Mouse (Mus musculus) hindbrain, embryonic 11.5 days (tissue): Measurements from ENCODE around the gene Kcng4. TPM values are rescaled to one million over a fixed set of nuclear protein-coding genes. Genes with fewer than 3 reads are reported as not detected.

Source experiments
- ATAC-seq: fragments of 200-750 bp; cut with Nextera tagmentation; 2 replicates; pipeline ENCODE4 v1.8.0; 2017; ENCODE audit warnings: mild to moderate bottlenecking, moderate TSS enrichment, moderate library complexity; ENCODE audit not compliant: low FRiP score
- DNase-seq: peaks from one replicate; pipeline ENCODE4 v3.0.0-alpha.2; 2015; ENCODE audit warnings: low spot score
- H3K27ac ChIP-seq: fragments of 300-500 bp; sonication (generic); 2 replicates; pipeline ENCODE4 v1.5.1; 2014; ENCODE audit warnings: mild to moderate bottlenecking, low read depth, low read length
- H3K27me3 ChIP-seq: fragments of 300-500 bp; sonication (generic); 2 replicates; pipeline ENCODE4 v1.6.1; 2014; ENCODE audit warnings: mild to moderate bottlenecking, low read length, moderate library complexity, mixed read lengths; ENCODE audit not compliant: control insufficient read depth, insufficient read depth
- H3K36me3 ChIP-seq: fragments of 300-500 bp; sonication (generic); 2 replicates; pipeline ENCODE4 v1.6.1; 2014; ENCODE audit warnings: mild to moderate bottlenecking, low read length, moderate library complexity, mixed read lengths; ENCODE audit not compliant: control insufficient read depth, insufficient read depth
- H3K4me1 ChIP-seq: fragments of 300-500 bp; sonication (generic); replicated peaks from 2 replicates; pipeline ENCODE4 v1.6.1; 2014; ENCODE audit warnings: low read length, mixed read lengths; ENCODE audit not compliant: control insufficient read depth, insufficient read depth
- H3K4me2 ChIP-seq: fragments of 300-500 bp; sonication (generic); replicated peaks from 2 replicates; pipeline ENCODE4 v1.6.1; 2014; ENCODE audit warnings: mild to moderate bottlenecking, low read depth, low read length
- H3K4me3 ChIP-seq: fragments of 300-500 bp; sonication (generic); 2 replicates; pipeline ENCODE4 v1.5.1; 2014; ENCODE audit warnings: low read depth, low read length
- H3K9ac ChIP-seq: fragments of 300-500 bp; sonication (generic); 2 replicates; pipeline ENCODE4 v1.6.1; 2014; ENCODE audit warnings: low read depth, low read length
- H3K9me3 ChIP-seq: fragments of 300-500 bp; sonication (generic); 2 replicates; pipeline ENCODE4 v1.6.1; 2016; ENCODE audit warnings: low read length; ENCODE audit not compliant: control insufficient read depth
- WGBS: fragments of 180-500 bp; shearing (Covaris S2); extraction: QIAGEN DNeasy Blood & Tissue Kit; methylation state at CpG from one replicate; pipeline ENCODE4 v1.1.7; 2014; 5-methylcytosine and 5-hydroxymethylcytosine counted together
- polyA plus RNA-seq: library from polyadenylated mRNA; unstranded; fragments of >200 nt; fragmentation: Nextera tagmentation; extraction: Ambion mirVana; gene quantifications from 2 replicates; pipeline ENCODE4 v1.2.1, GENCODE M21; 2014

The Kcng4 gene
- polyA plus RNA-seq, 1 experiment from 2014 or later, result not detected

DNA sequence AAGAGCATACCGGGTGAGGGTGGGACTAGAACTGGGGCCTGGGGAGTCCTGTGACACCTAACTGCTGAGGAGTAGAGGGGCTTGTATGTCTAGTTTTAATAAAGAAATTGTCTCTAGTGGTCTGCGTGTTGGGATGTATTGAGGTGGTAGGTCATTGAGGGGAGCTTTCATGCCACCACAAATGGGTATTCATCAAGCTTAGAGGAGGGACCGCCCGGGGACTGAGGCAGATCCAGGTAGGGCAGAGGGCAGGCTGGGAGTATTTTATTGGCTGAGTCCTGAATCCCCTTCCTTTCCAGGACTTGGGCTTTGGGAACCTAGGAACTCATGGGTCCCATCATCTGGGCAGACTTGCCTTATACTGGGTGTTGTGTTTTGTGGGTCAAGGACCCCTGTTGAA is 18.7 kb downstream of the Kcng4 start:
- no peaks in the 10 kb centered on the region; the same call in 1 of the 2 replicates for H3K27me3 ChIP-seq
- no peak for DNase-seq
- no peak overlapping the region for H3K4me3 ChIP-seq
- H3K9me3 ChIP-seq, result no peaks in the 10 kb centered on the region
- 93% methylated on average over 4 of the region's 4 CpGs for WGBS
- no peak overlapping the region for H3K4me2 ChIP-seq
- H3K4me1 ChIP-seq, result no peaks in the 10 kb centered on the region
- ATAC-seq, result no peak
- H3K27ac ChIP-seq, result no peak overlapping the region
- no peak overlapping the region for H3K9ac ChIP-seq
- H3K36me3 ChIP-seq, result no peaks in the 10 kb centered on the region

GRCm38 (mm10) chr8:119616358-119616757 is 19.1 kb downstream of the Kcng4 start:
- Histone ChIP-seq H3K4me3 (no peak overlapping the region), H3K36me3 (no peaks in the 10 kb centered on the region), H3K9ac (no peak overlapping the region), H3K4me1 (no peaks in the 10 kb centered on the region), H3K9me3 (no peaks in the 10 kb centered on the region), H3K27ac (no peak overlapping the region), H3K27me3 (no peaks in the 10 kb centered on the region; the same call in 1 of the 2 replicates), H3K4me2 (no peak overlapping the region)
- DNase-seq, result no peak
- WGBS, result 68% methylated on average over 7 of the region's 7 CpGs
- no peak for ATAC-seq

DNA sequence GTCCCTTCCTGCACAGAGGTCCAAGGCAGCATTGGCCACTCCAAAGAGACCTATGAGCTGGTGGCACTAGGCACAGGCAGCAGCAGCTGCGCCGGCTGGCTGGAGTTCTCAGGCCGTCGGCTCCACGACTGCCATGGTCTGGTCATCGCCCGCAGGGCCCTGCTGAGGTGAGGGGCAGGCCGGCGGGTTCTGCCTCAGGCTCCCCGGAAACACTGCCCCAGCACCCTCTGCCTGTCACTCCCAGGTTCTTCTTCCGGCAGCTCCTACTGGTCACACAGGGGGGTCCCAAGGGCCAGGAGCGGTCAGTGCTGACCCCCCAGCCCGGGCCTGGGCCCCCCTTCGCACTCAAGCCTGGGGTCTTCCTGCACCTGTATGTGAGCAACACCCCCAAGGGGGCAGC is 20.4 kb downstream of the Kcng4 start:
- Histone ChIP-seq H3K4me3 (no peak overlapping the region), H3K4me1 (no peaks in the 10 kb centered on the region), H3K9me3 (no peaks in the 10 kb centered on the region), H3K27me3 (no peaks in the 10 kb centered on the region; the same call in 1 of the 2 replicates), H3K27ac (no peak overlapping the region), H3K4me2 (no peak overlapping the region), H3K36me3 (no peaks in the 10 kb centered on the region), H3K9ac (no peak overlapping the region)
- 72% methylated on average over 14 of the region's 14 CpGs for WGBS
- no peak for ATAC-seq
- DNase-seq, result no peak

GRCm38 (mm10) chr8:119612471-119612870 is 23.0 kb downstream of the Kcng4 start, which contains the start of gene Adad2:
Adad2 (plus strand) TSS chr8:119612747.
- DNase-seq (no peak), ATAC-seq (no peak)
- Histone ChIP-seq H3K9ac (no peak within 1 kb of the TSS), H3K9me3 (no peaks in the 10 kb centered on the region), H3K4me2 (no peak within 1 kb of the TSS), H3K4me1 (no peaks in the 10 kb centered on the region), H3K36me3 (no peaks in the 10 kb centered on the region), H3K4me3 (no peak within 1 kb of the TSS), H3K27ac (no peak within 1 kb of the TSS), H3K27me3 (no peaks in the 10 kb centered on the region; the same call in 1 of the 2 replicates)
- 76% methylated on average over 26 of the region's 26 CpGs for WGBS

GRCm38 (mm10) chr8:119606224-119606623 is 29.3 kb downstream of the Kcng4 start:
- DNase-seq (no peak), ATAC-seq (no peak)
- WGBS, result 82% methylated on average over 2 of the region's 2 CpGs
- no peak overlapping the region for H3K4me2 ChIP-seq
- no peaks in the 10 kb centered on the region for H3K27me3 ChIP-seq
- no peaks in the 10 kb centered on the region; the same call in 1 of the 2 replicates for H3K4me1 ChIP-seq
- no peak overlapping the region for H3K4me3 ChIP-seq
- no peak overlapping the region for H3K9ac ChIP-seq
- H3K27ac ChIP-seq, result no peak overlapping the region
- H3K9me3 ChIP-seq, result no peaks in the 10 kb centered on the region
- 0 out of 2 replicates have a peak, but pooled peaks cover 2% of the 10 kb centered on the region for H3K36me3 ChIP-seq

- peak; percentile 98 for DNase-seq
- peak; percentile 82 for ATAC-seq
- H3K9ac ChIP-seq, result peak within 1 kb of the TSS; percentile 79
- H3K36me3 ChIP-seq, result 0 out of 2 replicates have a peak, but pooled peaks cover 6% of the 10 kb centered on the region
- H3K27me3 ChIP-seq, result no peaks in the 10 kb centered on the region
- WGBS, result under 1% methylated on average over 23 of the region's 23 CpGs
- H3K4me1 ChIP-seq, result no peaks in the 10 kb centered on the region; the same call in 1 of the 2 replicates
- H3K4me3 ChIP-seq, result peak within 1 kb of the TSS; percentile 83
- H3K4me2 ChIP-seq, result peak within 1 kb of the TSS; percentile 86
- no peak within 1 kb of the TSS for H3K27ac ChIP-seq
- H3K9me3 ChIP-seq, result no peaks in the 10 kb centered on the region
These were observed 30.5 kb downstream of the Kcng4 start, which contains the start of gene Taf1c for GRCm38 (mm10) chr8:119604996-119605395. Taf1c (minus strand) TSS chr8:119605222.

DNA sequence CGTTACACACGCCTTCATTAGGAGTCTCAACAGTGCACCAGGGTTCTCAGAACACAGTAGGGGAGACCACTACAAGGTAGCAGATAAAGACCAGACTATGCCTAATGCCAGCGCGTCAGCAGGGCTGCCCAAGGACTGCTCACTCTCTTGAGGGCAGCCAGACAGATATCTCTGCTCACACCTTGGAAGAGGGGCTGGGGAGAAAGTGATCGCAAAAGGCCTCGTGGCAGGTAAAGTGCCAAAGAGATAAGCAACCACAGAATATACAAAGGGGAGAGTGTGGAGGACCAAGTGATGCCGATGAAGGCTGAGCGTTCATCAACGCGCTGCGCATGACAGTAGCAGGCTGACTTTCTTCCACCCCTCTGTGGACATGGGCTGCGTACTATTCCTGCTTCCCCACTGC is 31.1 kb downstream of the Kcng4 start:
- no peak for ATAC-seq
- WGBS, result 44% methylated on average over 12 of the region's 12 CpGs
- H3K4me1 ChIP-seq, result no peaks in the 10 kb centered on the region; the same call in 1 of the 2 replicates

DNA sequence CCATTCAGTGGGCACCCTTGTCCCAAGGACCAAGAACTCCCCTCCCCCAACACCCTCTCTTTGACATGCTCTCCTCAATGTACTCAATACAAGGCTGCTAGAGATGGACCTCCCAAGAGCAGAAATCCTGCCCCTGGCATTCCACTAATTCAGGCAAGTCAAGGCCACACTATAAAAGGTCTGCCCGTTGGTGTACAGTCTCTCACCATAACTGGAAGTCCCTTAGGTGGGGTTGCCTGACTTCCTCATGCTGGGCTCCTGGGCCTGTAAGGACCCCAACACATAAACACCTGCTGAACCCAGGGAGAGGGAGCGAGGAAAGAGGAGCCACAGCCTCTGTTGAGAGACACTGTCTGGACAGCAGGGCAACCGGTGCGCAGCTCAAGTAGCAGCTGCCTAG is 31.7 kb downstream of the Kcng4 start:
- no peaks in the 10 kb centered on the region for H3K9me3 ChIP-seq
- WGBS, result 94% methylated on average over 4 of the region's 4 CpGs
- H3K36me3 ChIP-seq, result 0 out of 2 replicates have a peak, but pooled peaks cover 10% of the 10 kb centered on the region
- DNase-seq (no peak), ATAC-seq (no peak)
- no peak overlapping the region for H3K9ac ChIP-seq
- peak overlapping the region; percentile 86; the same call in 1 of the 2 replicates for H3K4me2 ChIP-seq
- no peaks in the 10 kb centered on the region for H3K27me3 ChIP-seq
- no peak overlapping the region for H3K4me3 ChIP-seq
- no peaks in the 10 kb centered on the region; the same call in 1 of the 2 replicates for H3K4me1 ChIP-seq
- H3K27ac ChIP-seq, result no peak overlapping the region

More for the DNA sequence above, 31.1 kb downstream of the Kcng4 start:
- no peak for DNase-seq
- Histone ChIP-seq H3K4me3 (peak overlapping the region; percentile 83), H3K9me3 (no peaks in the 10 kb centered on the region), H3K9ac (peak overlapping the region; percentile 79), H3K4me2 (peak overlapping the region; percentile 86), H3K27ac (no peak overlapping the region), H3K27me3 (no peaks in the 10 kb centered on the region), H3K36me3 (0 out of 2 replicates have a peak, but pooled peaks cover 6% of the 10 kb centered on the region)

- no peak for DNase-seq
- WGBS, result 82% methylated on average over 7 of the region's 7 CpGs
- Histone ChIP-seq H3K4me2 (no peak overlapping the region), H3K36me3 (no peaks in the 10 kb centered on the region), H3K27me3 (no peaks in the 10 kb centered on the region), H3K4me3 (no peak overlapping the region), H3K9me3 (no peaks in the 10 kb centered on the region), H3K27ac (no peak overlapping the region), H3K4me1 (no peaks in the 10 kb centered on the region), H3K9ac (no peak overlapping the region)
- no peak for ATAC-seq
These were observed 44.0 kb downstream of the Kcng4 start for GRCm38 (mm10) chr8:119591456-119591855.
